Mouse (Mus musculus) thymus, adult 2 months (tissue): Measurements from ENCODE around the gene Slc4a8.

Source experiments
- CTCF ChIP-seq: fragments of 200-500 bp; IDR thresholded peaks from 2 replicates; pipeline ENCODE4 v1.5.1; 2012; ENCODE audit warnings: mild to moderate bottlenecking, control low read depth, low read length, moderate library complexity, borderline replicate concordance; ENCODE audit not compliant: control insufficient read depth, poor library complexity, insufficient read depth; ENCODE audit errors: extremely low read depth
- POLR2A ChIP-seq: fragments of 200-500 bp; IDR thresholded peaks from 2 replicates; pipeline ENCODE4 v1.6.1; 2012; ENCODE audit warnings: mild to moderate bottlenecking, low read length, control low read depth, moderate library complexity; ENCODE audit not compliant: control insufficient read depth, poor library complexity, insufficient read depth; ENCODE audit errors: extremely low read depth

- TF ChIP-seq CTCF: no peak
- no peak for TF ChIP-seq POLR2A
These were observed 43.6 kb upstream of the Slc4a8 start for GRCm38 (mm10) chr15:100717933-100718332.
